Mouse (Mus musculus): ENCODE data around the gene Cd180.
A peak's percentile ranks its signal among the peaks of the same experiment; 100 is the strongest.
"Not testable (repeated sequence)": the region's sequence is repeated elsewhere in the genome, so short reads cannot be mapped to it uniquely, and the experiment has no call there.

Gene Cd180

DNA sequence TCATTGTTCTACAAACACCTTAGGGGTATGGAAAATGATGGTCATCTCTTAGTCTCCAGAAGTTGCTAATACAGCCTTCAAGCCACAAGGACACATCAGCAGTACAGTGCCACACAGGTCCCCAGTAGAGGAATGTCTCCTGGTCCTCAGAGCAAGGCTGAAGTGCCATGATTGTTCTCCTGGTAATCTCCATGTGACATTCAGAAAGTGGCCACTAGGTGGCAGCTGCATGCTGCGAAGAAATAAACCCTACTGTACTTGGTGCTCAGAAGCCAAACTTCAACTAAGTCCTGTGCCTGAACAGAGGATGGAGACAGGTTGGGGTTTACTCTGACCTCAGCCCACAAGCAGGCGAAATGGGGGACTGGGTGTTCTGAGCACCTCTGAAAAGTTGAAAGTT is 14.9 kb upstream of the Cd180 start:
- peak; percentile 64 to 87 for DNase-seq

DNA sequence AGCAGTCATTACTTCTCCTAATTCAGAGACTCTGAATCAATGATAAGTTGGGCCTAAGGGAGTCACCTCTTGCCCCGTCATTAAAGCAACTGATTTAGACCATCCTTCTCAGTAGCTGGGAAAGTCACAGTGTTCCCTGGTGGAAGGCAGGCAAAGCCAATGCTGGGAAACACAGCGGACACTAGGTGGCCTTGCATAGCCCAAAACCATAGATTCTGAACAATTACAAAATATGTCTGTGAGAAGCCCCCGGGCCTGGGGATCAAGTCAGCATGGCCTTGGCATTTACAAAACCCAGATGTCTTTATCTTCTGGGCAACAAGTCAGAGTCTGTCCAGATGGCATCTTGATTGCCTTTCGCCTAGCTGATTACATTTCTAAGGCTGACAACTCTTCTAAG is 8.5 kb upstream of the Cd180 start:
- no peak for DNase-seq

GRCm38 (mm10) chr13:102688121-102688520 is 5.2 kb upstream of the Cd180 start:
- no peak for DNase-seq

- DNase-seq, result no peak
Observed at GRCm38 (mm10) chr13:102689201-102690090, 3.9 kb upstream of the Cd180 start.

DNA sequence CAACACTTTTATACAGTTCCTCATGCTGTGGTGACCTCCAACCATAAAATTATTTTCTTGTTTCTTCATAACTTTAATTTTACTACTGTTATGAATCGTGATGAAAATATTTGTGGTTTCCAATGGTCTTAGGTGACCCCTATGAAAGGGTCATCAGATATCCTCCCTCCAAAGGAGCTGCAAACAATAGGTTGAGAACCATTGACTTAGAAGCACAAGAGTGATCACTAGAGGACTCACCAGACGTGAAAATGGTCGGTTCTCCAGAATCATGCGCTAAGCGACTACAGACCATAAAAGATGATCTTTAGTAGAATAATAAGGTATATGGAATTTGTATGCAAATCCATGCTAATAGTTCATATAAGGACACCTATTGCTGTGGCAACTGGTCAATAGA is 3.2 kb upstream of the Cd180 start:
- no peak for DNase-seq

GRCm38 (mm10) chr13:102691408-102692150 is 1.8 kb upstream of the Cd180 start:
- no peak for DNase-seq

- no peak for DNase-seq
Observed at GRCm38 (mm10) chr13:102694154-102694553, 796 bp downstream of the Cd180 start.

DNA sequence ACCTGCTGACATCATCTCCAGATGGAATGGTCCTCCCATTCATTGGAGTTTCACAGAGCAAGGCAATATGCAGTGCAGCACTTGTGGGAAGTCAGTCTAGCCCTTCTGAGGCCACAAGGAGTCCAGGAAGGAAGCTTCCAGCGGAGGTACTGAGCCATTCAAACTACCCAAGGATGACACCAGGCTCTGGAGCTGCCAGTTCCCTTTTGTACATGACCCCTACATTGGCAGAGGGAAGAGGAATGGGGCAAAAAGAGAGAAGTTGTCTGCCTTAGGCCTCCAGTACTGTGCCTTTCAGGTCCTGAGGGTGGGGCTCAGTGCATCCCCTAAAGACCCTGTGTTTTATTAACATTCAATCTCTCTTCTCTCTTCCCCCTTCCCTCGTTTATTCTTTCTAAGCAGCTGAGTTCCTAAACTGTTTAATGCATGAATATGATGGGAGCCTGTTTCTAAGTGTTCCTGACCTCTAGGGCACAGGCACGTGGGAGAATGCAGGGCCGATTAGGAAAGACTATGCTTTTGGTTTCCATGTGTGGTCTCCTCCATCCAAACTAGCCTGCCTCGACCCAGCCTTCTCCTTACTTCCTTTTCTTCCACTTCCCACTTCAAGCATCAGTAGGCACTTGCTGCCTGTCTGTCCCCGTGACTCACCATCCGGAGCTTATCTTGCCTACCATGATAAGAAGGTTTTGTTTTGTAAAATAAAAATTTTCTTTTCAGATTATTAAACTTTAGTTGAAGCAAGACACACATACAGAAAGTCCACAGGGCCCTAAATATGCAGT is 2.0 kb downstream of the Cd180 start:
- DNase-seq, result no peak

GRCm38 (mm10) chr13:102698335-102698734 is 5.0 kb downstream of the Cd180 start:
- DNase-seq, result no peak

DNA sequence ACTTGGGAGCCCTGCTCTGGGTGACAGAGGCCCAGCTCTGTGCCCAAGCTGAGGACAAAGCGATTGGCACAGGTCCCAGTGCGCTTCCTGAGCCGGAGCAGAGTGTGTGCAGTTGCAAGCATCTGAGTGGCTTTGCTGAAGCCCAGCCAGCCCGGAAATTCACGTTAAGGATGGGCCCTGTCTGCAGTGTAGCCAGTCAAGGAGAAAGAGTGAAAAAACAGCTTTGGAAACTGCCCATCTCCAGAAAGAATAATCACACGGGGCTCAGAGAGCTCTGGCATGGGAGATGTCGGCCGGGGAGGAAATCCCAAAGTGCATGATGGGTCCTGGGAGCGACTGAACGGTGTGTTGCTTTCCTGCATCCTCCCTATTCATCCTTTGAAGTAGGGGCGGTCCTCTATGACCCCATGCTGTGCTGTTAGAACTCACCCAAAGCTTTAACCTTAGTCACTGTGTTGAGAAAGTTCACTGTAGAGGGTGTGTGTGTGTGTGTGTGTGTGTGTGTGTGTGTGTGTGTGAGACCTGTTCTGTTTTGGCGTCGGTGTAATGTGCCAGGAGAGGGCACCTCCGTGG is 5.5 kb downstream of the Cd180 start:
- peak; percentile 60 to 62 for DNase-seq

DNA sequence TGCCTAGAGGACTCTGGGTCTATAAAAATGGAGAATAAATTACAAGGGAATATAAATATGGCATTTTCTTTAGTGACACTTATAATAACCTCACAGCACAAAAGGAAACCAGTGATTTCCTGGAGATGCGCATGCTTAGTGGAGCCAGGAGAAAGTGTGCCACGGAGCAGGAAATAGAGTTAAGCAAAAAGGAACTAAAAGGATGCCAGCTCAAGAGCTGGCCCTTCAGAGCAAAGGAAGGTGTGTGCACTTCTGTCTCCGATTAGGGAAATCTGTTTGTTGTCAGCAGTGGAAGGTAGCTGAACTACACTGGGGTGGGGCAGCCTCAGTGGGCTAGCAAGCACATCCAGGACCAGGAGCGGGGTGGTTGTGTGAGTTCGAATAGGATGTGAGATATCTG is 6.8 kb downstream of the Cd180 start:
- DNase-seq, result no peak

- no peak for DNase-seq
Observed at GRCm38 (mm10) chr13:102700744-102701143, 7.4 kb downstream of the Cd180 start.

GRCm38 (mm10) chr13:102716973-102717372 is 23.6 kb downstream of the Cd180 start:
- DNase-seq, result no peak

DNA sequence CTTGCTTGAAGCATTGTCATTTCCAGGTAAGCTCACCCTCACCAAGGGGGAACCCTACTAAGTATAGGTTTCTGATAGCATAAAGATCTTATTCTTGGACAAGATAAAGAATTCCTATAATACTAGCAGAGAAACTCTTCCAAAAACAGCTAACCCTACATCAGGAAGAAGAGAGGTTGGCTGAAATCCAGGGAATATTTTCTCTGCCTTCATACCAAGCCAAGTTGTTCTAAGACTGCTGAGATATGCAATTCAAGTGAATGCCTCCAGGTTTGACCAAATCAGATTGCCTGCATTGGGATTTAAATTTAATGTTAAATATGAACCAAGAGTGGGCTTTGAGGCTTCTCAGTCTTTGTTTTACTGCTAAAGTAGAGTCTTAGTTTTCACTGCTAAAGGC is 32.1 kb downstream of the Cd180 start:
- no peak for DNase-seq

DNA sequence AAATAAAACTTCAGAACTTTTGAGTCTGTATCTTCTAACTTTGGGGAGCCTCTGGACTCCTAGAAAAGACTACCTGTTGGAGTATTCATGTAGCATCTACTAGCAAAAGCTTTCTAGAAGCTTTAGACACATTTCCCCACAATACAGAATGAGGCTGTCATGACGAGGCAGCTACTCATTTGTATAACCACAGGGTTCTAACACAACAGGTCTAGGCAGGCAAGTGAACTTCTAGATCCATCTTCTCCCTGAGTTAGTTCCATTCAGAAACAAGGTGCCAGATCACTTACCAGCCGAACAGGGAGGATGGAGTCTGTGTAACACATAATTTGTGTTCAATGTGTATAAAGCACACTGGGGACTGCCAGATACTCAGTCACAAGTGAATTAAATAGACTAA is 32.5 kb downstream of the Cd180 start:
- no peak for DNase-seq

DNA sequence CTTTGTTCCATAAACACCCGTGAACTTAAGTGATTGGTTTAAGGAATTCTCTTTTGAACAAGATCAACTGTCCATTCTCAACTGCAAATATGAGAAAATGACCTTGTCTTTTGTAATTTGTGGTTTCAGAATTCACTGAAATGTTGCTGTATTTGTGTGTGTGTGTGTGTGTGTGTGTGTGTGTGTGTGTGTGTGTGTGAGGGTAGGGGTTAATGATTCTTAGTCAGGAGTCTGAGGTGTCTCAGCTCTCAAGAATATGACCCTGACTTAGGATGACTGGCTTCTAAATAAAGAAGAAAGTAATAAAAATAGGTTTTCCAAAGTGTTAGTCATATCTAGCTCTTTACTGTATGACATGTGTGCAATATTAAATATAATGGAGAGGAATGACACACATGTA is 33.5 kb downstream of the Cd180 start:
- DNase-seq, result no peak

DNA sequence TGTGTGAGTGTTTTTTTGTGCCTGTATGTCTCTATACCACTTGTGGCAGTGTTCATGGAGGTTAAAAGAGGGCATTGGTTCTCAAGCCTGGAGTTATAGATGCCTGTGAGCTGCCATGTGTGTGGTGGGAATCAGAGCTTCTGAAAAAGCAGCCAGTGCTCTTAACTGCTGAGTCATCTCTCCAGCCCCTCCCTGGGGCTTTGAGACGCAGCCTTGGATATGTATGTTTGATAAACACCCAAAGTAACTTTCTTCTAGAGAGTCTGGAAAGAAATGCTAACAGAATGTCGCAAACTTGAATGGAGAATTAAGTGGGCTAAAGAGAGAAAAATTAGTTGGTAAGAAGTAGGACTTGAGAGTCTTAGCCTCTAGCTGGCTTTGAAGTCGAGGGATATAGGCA is 34.7 kb downstream of the Cd180 start:
- no peak for DNase-seq

DNA sequence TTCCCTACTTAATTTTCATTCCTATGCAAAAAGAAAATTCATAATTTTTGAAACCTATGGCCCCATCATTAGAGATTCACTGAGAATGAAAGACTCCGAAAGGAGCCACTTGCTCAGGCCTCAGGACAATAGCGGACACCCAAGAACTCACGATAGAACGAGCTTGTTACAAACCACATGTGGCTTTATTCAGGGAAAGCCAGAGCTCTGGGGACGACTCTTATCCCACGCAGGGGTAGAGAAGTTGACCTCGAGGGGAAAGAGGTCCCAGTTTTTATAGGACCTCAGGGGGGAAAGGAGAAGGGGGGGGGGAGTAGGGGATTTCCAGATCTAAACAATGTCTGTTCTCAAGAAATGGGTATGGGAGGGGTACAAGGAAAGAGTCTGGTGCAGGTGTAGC is 35.6 kb downstream of the Cd180 start:
- not testable (repeated sequence) for DNase-seq

GRCm38 (mm10) chr13:102733063-102733462 is 39.7 kb downstream of the Cd180 start:
- DNase-seq, result no peak

DNA sequence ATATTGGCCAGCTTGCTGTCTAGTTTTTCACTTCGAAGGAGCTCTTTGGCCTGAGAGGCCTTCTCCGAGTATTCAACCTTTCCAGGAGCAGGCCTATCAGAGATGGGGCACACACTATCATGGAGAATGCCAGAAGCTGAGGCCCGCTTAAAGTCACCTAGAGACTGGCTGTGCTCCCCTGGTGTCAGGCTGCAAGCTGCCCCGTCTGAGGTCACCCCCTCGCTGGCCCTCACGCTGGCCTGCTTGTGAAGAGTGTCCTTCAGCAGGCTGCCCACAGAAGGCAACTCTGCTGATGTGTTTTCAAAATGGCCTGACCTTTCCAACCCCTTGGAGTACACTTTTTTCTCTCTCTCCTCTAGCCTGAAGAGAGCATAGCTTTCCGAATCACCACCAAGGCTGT is 44.5 kb downstream of the Cd180 start:
- DNase-seq, result no peak

- DNase-seq, result no peak
Observed at GRCm38 (mm10) chr13:102739720-102740535, 46.6 kb downstream of the Cd180 start.
